Mouse (Mus musculus) adrenal gland, adult (tissue): Measurements from ENCODE around the gene Vwa3b.

Source experiments
- DNase-seq, 2 experiments: peaks; one replicate each; pipeline ENCODE4 v3.0.0; 2022 to 2023; ENCODE audit warnings: low spot score in 1 of 2; ENCODE audit not compliant: inconsistent age in 2 of 2

Vwa3b gene

DNA sequence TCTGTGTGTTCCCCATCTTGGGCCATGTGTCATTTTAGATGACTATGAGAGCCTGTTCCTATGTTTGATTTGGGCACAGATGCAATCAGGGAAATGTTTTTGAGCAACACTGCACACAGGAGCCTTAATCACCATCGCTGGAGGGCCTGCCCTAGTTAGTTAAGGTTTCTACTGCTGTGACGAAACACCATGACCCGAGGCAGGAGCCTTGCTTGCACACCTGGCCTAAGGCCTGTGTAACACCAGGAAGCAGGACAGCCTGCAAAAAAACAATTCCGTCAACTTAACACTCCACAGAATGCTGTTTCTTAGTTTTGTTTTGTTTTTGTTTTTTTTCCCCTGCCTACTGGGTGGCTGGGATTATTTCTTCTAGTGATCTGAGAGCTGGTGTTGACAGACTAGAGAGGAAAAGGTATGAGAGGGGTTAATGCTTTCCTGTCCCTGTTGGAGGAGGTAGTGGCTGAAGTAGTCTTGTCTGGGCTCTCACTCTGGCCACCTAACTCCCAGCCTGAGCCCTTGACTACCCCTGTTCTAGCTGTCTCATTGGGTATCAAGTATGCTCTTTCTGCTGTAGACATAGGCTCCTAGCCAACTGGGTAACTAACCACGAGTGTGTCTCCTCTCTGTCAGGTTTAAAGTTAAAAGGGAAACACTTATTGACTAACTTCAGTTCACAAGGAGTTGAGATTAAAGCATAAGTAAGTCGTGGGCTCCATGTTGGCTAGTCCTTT, 30.6 kb downstream of the Vwa3b start:
- DNase-seq: no peak

DNA sequence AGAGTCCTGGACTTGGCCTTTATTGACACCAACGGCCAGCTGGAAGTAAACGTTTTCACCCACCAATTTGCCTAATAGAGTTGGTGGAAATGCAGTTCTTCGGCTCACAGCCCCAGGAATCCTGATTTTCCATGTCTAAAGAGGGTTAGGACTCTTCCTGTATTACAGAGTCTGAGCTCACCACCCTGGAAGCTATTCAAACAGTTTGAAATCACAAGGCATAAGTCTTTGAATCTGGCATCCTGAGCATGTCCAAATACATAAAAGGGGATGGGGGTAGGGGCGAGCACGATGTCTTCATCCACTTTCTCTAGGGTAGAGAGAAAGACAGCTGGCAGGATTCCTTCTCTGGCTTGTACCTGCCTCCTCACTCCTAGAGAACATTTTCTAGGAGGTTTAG, 34.5 kb downstream of the Vwa3b start:
- no peak for DNase-seq

DNA sequence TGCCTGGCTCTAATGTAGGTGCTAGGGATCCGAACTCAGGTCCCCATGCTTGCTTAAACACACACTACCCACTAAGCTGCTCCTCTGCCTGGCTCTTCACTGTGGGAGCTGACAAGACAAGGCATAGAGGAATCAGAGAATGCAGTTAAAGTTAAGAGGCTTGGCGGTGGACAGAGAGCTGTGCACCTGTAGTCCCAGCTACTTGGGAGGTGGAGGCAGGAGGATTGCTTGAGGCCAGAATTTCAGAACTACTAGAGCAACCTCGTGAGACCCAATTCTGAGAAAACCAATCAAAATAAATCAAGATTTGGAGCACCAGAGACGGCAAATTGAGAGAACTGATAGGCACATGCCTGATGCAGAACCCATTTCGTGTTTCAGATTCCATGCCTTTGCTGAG, 36.7 kb downstream of the Vwa3b start:
- DNase-seq: no peak

DNA sequence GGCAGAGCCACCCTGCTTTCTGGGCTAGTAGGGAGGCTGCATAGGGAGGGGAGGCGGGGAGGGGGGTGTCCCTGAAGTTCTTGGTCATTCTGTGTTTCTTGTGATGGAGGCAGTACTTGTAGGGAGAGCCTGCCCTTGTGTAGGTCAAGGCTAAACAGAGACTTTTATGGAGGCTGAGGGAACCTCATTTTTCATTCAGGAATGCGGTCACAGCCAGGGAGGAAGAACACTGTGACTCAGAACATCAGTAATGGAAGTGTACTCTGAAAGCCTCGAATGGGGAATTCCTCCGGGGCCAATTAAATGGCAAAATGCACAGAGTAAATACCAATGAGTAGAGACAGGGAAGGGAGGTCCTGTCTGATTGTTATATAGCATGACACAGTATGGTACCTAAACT, 37.4 kb downstream of the Vwa3b start:
- peak; percentile 69 to 78 for DNase-seq

DNA sequence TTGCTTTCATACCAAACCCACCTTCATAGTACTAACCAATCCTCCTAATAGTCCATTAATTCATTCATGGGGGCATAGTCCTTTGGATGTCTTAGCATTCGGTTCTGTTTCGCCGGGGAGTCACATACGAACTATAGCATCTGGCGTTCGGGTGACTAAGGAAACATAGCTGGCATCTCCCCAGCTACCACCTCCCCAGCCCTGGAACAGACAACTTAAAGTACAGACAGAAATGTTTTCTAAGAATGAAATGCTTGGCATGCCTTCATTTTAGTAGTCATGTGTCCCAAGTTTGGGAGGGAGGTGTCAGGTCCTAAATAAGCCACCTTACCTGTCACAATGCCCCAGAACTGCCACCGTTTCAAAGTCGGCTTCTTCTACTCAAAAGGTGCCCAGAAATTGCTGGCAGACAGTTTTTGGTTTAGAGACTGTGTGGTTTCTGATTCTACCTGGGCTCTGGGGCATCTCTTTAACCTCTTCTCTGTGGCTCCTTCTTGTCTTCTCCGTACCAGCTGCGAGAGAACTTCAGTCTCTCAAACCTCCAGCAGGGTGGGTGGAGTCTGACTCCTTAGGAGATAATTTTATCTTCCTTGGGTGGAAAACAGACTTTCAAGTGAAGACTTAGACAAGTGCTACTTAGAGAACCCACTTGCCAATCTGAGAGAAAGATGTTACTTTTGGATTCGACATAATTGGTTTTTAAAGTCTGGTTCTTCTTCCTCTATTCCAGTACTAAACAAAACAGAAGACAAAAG, 39.4 kb downstream of the Vwa3b start:
- DNase-seq: no peak

DNA sequence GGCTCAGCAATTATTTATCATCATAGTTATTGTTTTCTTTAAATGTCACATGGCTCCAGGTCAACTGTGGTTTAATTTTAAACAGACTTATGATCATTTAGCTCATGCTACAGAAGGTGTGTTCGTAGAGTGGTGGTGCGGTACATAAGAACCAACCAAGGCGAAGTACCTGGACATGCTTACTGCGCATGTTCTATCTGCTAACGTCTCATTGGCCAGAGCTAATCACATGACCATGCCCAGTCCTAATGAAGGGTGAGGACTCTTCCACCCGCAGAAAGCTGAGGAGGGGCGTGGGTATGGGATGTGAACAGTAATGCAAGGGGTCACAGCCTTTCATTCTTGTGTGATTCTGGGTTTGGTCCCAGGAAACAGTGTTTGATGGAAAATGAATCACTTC, 49.4 kb downstream of the Vwa3b start:
- no peak for DNase-seq

DNA sequence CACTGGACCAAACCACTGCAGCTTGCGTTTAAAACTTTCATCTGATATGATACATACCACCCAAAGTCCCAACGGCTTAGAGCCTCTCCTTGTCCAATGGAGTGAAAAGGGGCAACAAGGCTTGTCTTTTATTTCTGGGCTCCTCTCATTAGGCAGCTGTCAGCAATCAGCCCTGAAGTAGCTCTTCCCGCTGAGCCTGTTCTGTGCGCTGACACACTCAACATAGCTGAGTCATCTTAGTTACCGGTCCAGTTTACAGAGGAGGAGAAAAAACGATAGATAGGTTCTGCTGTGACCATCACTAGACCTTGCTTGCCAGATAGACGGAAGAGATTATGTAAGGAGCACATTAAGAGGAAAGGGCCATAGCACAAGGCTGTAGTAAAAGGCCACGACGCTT, 50.9 kb downstream of the Vwa3b start:
- peak in 1 of 2 experiments; percentile 40 for DNase-seq

DNA sequence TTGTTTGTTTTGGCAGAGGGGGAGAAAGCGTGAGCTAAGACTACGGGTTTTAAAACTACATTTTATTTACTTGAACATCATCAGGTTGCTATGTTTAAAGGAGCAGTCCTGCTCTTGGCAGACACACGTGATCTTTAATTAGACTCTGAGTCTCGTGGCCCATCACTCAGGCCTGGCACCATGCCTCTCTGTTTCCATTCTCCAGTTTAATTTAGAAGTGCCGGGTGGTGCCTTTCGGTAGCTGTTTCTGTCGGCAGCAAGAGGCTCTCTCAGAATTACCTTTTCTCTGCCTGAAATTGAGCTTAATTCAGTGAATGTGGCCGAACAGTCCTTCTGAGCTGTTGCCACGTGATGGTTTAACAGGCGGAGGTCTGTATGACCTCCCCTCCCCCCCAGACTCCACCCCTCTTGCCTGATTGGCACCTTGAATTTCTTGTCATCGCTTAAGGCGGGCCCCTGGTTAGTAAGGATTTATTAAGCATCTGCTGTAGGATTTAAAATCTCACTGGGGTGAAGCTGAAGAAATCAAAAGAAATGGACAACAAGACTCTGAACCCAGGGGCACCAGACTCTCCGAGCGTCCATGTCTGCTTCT, 51.7 kb downstream of the Vwa3b start:
- peak in 1 of 2 experiments; percentile 24 for DNase-seq

DNA sequence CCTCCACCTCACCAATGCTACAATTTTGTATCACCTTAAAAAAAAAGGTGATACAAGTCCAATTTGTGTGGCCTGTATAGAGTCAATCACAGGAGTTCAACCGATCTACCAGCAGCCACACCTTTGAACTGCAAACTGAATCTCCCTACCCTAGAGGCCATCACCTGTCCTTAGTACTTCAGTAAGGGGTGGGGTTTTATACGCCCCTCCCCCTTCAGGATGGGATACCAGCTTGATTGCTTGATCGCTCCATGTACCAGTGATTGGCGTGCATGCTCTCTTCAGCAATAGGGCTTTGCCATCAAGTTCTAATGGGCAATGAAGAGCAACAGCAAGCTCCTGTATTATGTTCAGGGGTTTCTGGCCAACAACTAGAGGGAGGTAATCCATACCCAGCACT, 54.0 kb downstream of the Vwa3b start:
- DNase-seq: no peak

DNA sequence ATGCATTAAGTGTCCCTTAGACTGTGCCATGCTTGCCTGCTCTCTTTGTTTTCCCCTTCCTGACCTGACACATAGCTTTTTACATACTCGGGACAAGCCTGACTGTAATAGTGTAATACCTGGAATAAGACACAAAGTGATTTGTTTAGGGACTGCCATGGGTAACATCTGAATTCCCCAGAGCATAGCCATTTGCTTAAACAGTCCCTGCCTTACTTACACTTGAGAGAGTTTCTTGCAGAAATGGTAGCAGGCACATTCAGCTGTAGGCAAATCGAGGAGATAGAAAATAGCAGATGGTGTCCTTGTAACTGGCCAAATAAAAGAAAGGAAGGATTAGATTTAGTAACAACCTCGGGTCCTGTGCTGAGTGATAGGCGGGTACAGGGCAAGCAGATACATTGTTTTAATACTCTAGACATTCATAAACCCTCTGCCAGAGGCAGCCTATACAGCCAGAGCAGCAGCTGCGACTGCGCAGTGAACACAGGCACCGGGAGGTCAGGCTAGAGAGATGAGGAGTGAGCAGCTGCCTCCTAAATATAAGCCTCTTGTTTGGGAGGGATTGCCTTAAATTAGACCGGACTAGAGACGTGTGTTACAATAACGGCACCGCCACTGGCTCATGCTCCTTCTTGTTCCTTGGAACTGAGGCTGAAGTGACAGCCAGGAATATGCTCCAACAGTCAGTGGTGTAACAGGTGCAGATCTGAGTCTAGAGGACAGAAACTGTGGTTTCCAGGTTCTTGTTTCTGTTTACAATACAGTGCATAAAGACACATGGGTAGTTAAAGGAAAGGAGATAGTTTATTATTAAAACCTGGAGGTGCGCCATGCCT, 55.2 kb downstream of the Vwa3b start:
- no peak for DNase-seq

DNA sequence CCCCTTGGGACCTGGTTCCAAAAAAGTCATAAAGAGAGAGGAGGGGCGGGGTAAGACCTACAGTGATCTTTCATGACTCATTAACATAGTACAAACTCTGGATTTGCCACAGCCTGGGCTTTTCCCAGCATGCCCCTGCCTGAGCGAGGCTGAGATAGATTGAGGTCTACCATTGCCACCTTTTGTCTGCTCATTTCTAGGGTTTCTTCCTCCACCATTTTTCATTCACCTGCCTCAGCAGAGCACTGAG, 55.7 kb downstream of the Vwa3b start:
- DNase-seq: no peak

DNA sequence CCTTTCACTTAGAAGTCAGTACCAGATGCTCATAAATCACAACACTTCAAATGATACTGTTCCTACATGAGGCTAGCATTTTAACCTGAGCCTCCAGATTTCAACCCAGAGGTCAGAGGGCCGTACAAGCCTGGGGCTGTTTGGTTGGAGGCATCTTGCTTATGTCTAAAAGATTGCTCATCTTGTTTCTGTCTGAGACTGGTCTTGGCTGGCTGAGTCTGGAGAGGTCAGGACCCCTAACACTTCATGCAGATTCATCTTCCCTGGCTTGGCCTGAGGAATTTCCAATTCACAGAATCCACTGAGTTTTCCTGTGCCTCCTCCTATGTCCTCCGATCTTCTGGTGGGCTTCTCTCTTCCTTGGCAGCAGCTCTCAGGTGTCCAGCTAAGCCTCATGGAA, 57.7 kb downstream of the Vwa3b start:
- DNase-seq: no peak

DNA sequence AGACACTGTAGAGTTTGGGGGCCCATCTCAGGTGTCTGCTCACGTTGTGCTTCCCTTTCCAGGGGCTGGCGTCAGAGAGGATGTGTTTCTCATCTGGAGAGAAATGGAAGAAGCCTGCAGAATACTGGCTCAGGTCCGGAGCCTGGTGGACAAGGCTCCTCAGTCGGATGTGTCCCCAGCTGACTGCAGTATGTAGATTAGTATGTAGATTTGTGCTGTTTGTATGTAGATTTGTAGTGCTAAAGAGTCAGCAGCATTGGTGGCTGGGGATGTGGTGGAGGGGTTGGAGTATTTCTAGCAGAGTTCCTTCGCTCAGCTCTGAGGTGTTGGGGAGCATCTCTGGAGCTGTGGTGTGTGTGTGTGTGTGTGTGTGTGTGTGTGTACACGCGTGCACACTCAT, 58.8 kb downstream of the Vwa3b start:
- DNase-seq: no peak

DNA sequence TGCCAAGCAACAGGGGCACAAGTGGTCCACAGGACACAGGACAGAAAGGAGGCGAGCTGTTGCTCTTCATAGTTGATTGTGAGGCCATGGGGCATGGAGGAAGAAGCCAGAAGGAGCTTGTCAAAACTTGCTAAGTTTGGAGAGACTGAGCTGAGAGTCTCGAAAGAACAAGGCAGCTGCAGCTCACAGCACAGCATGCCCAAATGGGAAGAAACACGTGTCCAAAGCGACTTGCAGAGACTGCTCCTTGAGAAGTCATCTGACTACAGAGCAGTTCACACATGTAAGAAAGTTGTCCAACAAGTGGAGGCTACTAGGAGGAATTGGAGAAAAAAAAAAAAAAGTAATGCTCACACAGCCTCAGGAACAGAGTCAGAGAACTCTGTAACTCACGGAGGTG, 62.8 kb downstream of the Vwa3b start:
- no peak for DNase-seq

DNA sequence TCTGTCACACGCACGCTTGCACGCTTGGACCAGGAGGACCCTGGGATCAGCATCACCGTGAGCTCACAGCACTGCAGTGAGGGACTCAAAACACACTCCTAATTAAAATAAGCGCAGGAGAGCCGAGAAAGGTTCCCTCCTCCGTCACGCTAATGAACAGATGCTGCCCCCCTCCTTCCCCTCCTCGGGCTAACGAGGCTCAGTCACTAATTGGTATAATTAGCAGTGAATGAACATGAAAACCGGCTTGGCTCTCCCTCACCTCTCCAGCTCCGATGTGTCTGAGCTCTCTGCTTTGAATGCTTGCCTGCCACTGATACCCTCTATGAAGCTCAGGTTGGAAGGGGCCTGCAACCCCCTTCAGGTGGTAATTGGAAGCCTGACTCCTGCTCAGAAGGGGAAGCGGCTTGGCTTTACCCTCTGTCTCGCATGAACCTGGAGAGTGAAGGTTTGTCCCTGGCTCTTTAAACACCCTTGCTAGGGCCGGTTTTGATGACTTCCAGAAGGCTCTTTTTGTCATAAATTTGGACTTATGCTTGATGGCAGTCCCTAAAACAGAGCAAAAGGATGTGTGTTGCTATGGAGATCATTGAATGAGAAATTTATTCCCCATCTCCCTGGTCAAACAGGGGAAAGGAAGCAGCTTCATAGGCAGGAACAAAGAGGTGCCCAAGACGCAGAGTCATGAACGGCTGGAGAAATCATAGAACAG, 71.1 kb downstream of the Vwa3b start:
- no peak for DNase-seq

DNA sequence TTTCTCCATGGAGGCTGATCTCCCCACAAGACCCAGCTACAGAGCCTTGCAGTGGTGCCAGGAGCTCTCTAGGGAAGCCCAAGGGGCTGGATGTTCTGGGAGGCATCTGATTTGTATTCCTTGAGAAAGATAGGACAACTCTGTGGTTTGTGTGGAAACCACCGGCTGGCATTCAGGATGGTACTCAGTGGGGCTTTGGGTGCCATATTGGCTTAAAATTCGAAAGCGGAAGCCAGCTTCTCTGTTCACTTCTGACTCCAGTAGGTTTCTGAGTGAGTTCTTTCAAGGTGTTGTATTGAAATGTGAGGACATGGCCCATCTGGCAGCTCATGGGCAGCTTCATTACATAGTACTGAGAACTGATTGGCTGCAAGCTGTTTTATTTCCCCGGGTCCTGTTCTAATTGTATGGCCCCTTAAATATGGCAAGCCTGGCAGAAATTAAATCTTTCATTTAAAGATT, 71.7 kb downstream of the Vwa3b start:
- no peak for DNase-seq

DNA sequence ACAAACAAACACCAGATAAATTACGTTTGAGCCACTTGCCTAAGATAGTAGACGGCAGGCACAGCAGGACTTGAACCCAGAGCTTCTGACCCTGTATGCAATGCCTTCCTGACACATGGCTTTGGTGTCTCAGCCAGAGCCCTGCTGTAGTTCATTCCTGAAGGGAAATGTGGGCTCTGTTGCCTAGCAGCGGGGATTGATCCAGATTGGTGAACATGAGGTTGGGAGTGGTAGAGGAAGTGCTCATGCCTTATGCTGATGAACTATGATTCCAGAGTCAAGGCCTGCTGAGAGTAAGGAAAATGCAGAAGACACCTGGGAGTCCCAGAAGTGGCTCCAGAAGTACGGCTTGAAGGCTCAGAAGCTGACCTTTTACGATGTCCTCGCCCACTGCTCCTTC, 74.0 kb downstream of the Vwa3b start:
- no peak for DNase-seq

DNA sequence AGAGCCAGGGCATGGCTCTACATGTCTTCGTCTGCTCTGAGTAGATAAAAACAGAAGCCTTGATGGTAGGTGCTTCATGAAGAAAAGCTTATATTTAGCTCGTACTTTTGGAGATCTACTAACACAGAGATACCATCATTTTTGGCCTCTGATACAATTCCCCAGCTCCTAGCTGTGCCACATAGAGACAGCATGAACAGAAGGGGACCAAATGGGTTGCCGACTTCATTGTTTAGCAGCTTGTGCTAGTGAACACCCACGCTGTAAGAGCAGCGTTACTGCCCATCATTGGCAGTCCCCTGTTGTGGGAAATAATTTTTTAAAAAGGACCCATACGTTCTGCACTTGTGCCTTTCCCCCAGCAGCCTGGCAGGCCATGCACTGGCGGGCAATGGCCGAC, 74.6 kb downstream of the Vwa3b start:
- no peak for DNase-seq

DNA sequence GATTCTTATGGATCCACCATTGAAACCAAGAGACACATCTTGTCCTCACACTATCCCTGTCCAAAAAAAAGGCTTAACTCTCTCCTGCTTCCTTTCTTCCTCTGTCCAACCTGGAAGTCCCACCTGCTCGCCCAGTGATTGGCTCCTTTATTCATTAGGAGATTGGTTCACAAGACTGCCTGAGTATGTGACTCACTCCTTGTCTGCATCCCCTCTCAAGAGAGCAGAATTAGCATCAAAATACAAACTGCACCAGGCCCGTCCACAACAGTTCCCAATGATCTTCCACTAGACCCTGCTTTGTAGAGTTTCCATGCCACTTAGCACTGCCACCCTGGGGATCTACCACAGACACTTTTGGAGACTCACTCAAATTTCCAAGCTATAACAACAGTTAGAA, 75.3 kb downstream of the Vwa3b start:
- no peak for DNase-seq

DNA sequence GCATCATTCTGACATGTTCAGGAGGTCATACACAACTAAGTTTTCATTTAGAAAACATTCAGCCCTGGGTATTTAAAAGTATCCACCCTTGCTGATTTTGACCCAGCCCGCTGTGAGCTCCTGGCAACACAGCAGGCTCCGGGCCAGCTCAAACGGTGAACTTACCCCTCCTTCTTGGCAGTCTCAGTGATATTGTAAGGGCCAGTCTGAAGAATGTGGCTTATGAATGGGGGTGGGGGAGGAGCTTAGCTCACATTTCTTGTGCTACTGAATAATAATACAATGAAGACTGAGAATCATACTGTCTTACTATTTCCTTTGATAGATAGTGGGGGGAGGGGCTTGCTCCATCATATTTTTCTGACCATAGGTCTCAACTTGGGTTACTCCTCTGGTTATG, 78.8 kb downstream of the Vwa3b start:
- peak in 1 of 2 experiments; percentile 33 for DNase-seq

DNA sequence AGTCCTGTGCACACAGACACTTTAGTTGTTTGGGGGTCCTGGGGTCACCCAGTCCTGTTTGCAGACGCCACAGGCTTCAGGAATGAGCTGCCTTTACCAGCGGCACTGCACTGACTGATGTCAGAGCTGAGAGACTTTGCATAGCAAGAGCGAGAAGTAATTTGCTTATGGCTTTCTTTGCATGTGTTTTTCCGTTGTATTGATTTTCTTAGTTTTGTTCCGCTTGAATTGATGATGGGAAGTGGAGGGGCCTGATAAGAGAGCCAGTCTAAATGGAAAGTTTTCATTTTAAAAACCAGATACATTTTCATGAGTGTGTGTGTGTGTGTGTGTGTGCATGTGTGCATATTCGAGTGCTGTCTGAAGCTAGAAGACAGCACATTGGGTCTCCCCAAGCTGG, 87.4 kb downstream of the Vwa3b start:
- no peak for DNase-seq
